Mouse (Mus musculus) hindbrain, embryonic 12.5 days (tissue): ENCODE measurements around the gene Ror2. TPM values are rescaled to one million over a fixed set of nuclear protein-coding genes. Genes with fewer than 3 reads are reported as not detected.

Source experiments
- ATAC-seq: fragments of 200-750 bp; cut with Nextera tagmentation; 2 replicates; pipeline ENCODE4 v1.8.0; 2017; ENCODE audit warnings: moderate TSS enrichment; ENCODE audit not compliant: low FRiP score
- H3K27ac ChIP-seq: fragments of 300-500 bp; sonication (generic); 2 replicates; pipeline ENCODE4 v1.5.1; 2016; ENCODE audit warnings: mild to moderate bottlenecking
- H3K27me3 ChIP-seq: fragments of 300-500 bp; sonication (generic); 2 replicates; pipeline ENCODE4 v1.6.1; 2016; ENCODE audit warnings: mild to moderate bottlenecking
- H3K36me3 ChIP-seq: fragments of 300-500 bp; sonication (generic); 2 replicates; pipeline ENCODE4 v1.6.1; 2016; ENCODE audit warnings: mild to moderate bottlenecking
- H3K4me1 ChIP-seq: fragments of 300-500 bp; sonication (generic); 2 replicates; pipeline ENCODE4 v1.6.1; 2016
- H3K4me2 ChIP-seq: fragments of 300-500 bp; sonication (generic); replicated peaks from 2 replicates; pipeline ENCODE4 v1.6.1; 2016; ENCODE audit warnings: mild to moderate bottlenecking
- H3K4me3 ChIP-seq: fragments of 300-500 bp; sonication (generic); 2 replicates; pipeline ENCODE4 v1.5.1; 2016; ENCODE audit warnings: mild to moderate bottlenecking
- H3K9ac ChIP-seq: fragments of 300-500 bp; sonication (generic); 2 replicates; pipeline ENCODE4 v1.6.1; 2016; ENCODE audit warnings: mild to moderate bottlenecking, moderate library complexity
- H3K9me3 ChIP-seq: fragments of 300-500 bp; sonication (generic); replicated peaks from 2 replicates; pipeline ENCODE4 v1.6.1; 2016; ENCODE audit warnings: mild to moderate bottlenecking
- WGBS: fragments of 180-500 bp; shearing (Covaris S2); methylation state at CpG from one replicate; pipeline ENCODE4 v1.1.7; 2016; 5-methylcytosine and 5-hydroxymethylcytosine counted together
- polyA plus RNA-seq: library from polyadenylated mRNA; unstranded; fragments of >200 nt; fragmentation: Nextera tagmentation; extraction: Ambion mirVana; gene quantifications from 2 replicates; pipeline ENCODE4 v1.2.1, GENCODE M21; 2016

Ror2 gene
- polyA plus RNA-seq, 1 experiment from 2014 or later, result 17.8 TPM

DNA sequence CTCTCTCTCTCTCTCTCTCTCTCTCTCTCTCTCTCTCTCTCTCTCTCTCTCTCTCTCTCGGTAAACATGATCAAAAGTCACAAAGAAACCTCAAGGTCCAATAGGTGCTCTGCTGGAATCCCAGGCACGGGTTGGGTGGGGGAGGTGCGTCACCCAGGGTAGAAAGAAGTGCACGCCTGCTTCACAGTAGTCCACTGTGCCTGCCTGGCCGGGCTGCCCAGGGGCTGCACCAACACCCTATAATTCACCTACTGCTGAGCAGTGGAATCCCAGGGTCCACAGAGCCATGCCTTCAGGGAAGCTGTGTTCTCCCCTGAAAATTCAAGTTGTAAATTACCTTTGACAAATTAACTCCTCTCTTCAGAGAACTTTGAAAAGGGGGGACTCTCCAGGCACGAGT lies 58.9 kb downstream of the Ror2 start:
- WGBS, result 72% methylated on average over 6 of the region's 6 CpGs
- no peak for ATAC-seq
- Histone ChIP-seq H3K4me2 (no peak overlapping the region), H3K27ac (no peak overlapping the region), H3K4me3 (no peak overlapping the region), H3K4me1 (peaks cover 10% of the 10 kb centered on the region), H3K27me3 (no peaks in the 10 kb centered on the region), H3K9me3 (peaks cover 8% of the 10 kb centered on the region; the same call in 1 of the 2 replicates), H3K36me3 (0 out of 2 replicates have a peak, but pooled peaks cover 2% of the 10 kb centered on the region), H3K9ac (no peak overlapping the region)

DNA sequence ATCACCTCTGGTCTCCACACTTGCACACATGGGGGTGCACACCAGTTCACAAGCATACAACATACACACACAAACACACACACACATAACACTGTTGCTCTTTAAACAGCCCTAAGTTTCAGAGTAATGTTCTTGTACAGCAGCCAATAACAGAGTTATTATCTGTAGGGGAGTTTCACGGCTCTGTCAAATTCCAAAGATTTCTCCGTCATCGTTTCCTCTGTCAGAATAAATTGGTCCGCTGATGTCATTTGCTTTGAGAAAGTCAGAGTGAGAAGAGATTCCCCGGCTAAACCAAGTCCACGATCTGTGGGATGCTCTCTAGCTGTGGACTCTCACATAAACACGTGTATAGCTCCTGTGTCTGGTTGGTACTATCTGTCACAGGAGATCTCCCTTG lies 59.5 kb downstream of the Ror2 start:
- no peaks in the 10 kb centered on the region for H3K27me3 ChIP-seq
- H3K27ac ChIP-seq, result no peak overlapping the region
- no peak overlapping the region for H3K4me3 ChIP-seq
- H3K4me2 ChIP-seq, result no peak overlapping the region
- no peak overlapping the region for H3K9ac ChIP-seq
- peaks cover 8% of the 10 kb centered on the region; the same call in 1 of the 2 replicates for H3K9me3 ChIP-seq
- 0 out of 2 replicates have a peak, but pooled peaks cover 2% of the 10 kb centered on the region for H3K36me3 ChIP-seq
- no peak for ATAC-seq
- WGBS, result 90% methylated on average over 7 of the region's 7 CpGs
- peaks cover 7% of the 10 kb centered on the region for H3K4me1 ChIP-seq

DNA sequence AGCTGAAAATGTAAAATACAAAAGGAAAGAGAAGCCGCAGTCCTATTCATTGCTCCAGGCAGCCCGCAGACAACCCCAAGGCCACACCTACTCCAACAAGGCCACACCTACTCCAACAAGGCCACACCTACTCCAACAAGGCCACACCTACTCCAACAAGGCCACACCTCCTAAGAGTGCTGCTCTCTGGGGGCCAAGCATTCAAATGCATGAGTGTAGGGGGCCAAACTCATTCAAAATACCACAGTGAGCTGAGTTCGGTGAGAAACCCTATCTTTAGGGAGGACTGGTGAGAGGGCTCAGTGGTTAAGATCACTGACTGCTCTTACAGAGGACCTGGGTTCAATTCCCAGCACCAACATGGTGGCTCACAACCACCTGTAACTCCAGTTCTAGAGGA lies 60.0 kb downstream of the Ror2 start:
- Histone ChIP-seq H3K4me1 (peaks cover 2% of the 10 kb centered on the region), H3K9me3 (peaks cover 8% of the 10 kb centered on the region; the same call in 1 of the 2 replicates), H3K9ac (no peak overlapping the region), H3K27ac (no peak overlapping the region), H3K4me2 (no peak overlapping the region), H3K4me3 (no peak overlapping the region), H3K36me3 (0 out of 2 replicates have a peak, but pooled peaks cover 2% of the 10 kb centered on the region), H3K27me3 (no peaks in the 10 kb centered on the region)
- no peak for ATAC-seq
- 96% methylated on average over 3 of the region's 3 CpGs for WGBS

DNA sequence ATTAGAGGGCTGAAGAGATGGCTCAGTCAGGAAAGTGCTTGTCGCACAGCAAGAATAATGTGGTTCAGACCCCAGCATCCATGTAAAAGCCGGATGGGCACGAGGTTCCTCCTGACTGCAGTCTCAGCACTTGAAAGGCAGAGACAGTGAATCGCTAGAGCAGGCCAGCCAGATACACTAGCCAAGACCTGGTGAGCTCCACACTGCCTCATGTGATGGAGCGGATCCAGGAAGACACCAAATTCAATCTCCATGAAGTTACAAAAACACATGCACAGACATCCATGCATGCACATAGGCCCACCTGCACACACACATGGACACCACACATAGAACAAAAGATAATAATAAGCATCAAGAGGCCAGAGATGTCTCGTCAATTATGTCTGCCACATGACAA lies 64.7 kb downstream of the Ror2 start:
- Histone ChIP-seq H3K36me3 (0 out of 2 replicates have a peak, but pooled peaks cover 2% of the 10 kb centered on the region), H3K27ac (no peak overlapping the region), H3K4me1 (no peaks in the 10 kb centered on the region), H3K4me2 (no peak overlapping the region), H3K27me3 (no peaks in the 10 kb centered on the region), H3K9me3 (peaks cover 8% of the 10 kb centered on the region; the same call in 1 of the 2 replicates), H3K9ac (no peak overlapping the region), H3K4me3 (no peak overlapping the region)
- ATAC-seq, result no peak
- WGBS, result 86% methylated on average over 6 of the region's 6 CpGs

DNA sequence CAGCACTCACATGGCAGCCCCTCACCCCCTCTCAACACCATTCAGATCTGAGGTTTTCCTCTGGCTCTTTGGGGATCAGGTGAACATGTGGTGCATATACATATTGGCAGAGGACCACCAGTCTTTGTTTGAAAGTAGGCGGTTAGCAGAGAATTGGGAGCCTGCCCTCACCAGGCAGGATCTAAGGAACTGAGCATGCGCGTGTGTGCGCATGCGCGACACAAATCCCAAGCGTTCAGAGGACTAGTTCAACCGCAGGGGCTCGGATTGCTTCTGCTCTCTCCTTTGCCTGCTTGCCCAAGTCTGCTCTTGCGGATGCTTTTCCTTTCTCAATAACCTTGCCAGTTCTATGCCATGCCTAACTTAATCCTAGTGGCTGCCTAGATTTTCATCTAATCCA lies 66.0 kb downstream of the Ror2 start:
- 97% methylated on average over 10 of the region's 10 CpGs for WGBS
- ATAC-seq, result no peak
- peaks cover 7% of the 10 kb centered on the region; the same call in 1 of the 2 replicates for H3K9me3 ChIP-seq

DNA sequence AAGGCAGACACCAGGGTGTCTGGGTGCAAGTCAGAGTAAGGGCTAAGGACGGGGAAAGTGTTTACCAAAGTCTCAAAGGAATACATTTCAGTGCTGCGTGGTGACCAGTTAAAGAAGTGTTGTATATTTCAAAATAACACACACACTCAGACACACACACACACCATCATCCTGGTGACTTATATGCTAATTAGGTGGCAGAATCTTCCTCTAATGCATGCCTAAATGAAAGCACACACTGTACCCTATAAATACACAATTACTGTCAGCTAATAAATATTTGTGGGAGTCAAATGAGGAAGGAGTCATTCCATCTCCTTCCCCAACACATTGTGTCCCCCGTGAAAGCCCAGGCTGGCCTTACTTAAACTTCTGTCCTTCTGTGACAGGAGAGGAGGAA lies 66.5 kb downstream of the Ror2 start:
- Histone ChIP-seq H3K4me2 (no peak overlapping the region), H3K4me3 (no peak overlapping the region), H3K9ac (no peak overlapping the region), H3K27me3 (no peaks in the 10 kb centered on the region), H3K36me3 (no peaks in the 10 kb centered on the region), H3K4me1 (no peaks in the 10 kb centered on the region), H3K27ac (no peak overlapping the region), H3K9me3 (peaks cover 2% of the 10 kb centered on the region; the same call in 1 of the 2 replicates)
- no peak for ATAC-seq
- WGBS, result 90% methylated on average over 3 of the region's 3 CpGs

More for the DNA sequence above, 66.0 kb downstream of the Ror2 start:
- no peak overlapping the region for H3K4me3 ChIP-seq
- no peaks in the 10 kb centered on the region for H3K27me3 ChIP-seq
- no peak overlapping the region for H3K9ac ChIP-seq
- H3K4me1 ChIP-seq, result no peaks in the 10 kb centered on the region
- no peak overlapping the region for H3K4me2 ChIP-seq
- H3K36me3 ChIP-seq, result 0 out of 2 replicates have a peak, but pooled peaks cover 2% of the 10 kb centered on the region
- no peak overlapping the region for H3K27ac ChIP-seq

DNA sequence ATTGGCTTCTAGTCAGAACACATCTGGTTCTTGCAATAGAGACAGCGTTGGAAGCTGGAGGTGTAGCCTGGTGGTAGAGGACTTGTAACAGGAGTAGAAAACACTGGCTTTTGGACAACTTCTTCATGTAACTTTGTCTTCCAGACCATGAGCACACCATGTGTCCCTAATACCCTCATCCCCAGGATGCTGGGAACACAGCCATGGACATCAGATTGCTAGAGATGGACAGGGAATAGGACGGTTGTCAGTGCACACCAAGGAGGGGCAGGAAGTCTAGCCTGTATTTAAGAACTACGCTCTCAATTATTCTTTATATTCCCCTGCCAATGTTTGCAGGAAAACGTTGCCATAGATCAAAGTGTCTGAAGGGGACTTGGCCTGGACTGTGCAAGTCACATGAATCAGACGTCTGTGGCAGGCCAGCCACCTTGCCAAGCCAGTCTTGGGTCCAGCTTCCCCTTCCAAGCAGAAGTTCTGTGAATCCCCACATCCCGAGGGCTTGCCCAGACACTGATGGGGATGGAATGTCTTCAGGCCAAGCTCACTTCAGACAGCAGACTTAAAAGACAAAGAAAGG lies 68.4 kb downstream of the Ror2 start:
- WGBS, result 75% methylated on average over 6 of the region's 6 CpGs
- H3K4me3 ChIP-seq, result no peak overlapping the region
- H3K9ac ChIP-seq, result no peak overlapping the region
- ATAC-seq, result no peak
- no peak overlapping the region for H3K4me2 ChIP-seq
- no peak overlapping the region for H3K27ac ChIP-seq
- H3K4me1 ChIP-seq, result peaks cover 6% of the 10 kb centered on the region
- H3K36me3 ChIP-seq, result no peaks in the 10 kb centered on the region
- H3K9me3 ChIP-seq, result no peaks in the 10 kb centered on the region
- no peaks in the 10 kb centered on the region for H3K27me3 ChIP-seq

DNA sequence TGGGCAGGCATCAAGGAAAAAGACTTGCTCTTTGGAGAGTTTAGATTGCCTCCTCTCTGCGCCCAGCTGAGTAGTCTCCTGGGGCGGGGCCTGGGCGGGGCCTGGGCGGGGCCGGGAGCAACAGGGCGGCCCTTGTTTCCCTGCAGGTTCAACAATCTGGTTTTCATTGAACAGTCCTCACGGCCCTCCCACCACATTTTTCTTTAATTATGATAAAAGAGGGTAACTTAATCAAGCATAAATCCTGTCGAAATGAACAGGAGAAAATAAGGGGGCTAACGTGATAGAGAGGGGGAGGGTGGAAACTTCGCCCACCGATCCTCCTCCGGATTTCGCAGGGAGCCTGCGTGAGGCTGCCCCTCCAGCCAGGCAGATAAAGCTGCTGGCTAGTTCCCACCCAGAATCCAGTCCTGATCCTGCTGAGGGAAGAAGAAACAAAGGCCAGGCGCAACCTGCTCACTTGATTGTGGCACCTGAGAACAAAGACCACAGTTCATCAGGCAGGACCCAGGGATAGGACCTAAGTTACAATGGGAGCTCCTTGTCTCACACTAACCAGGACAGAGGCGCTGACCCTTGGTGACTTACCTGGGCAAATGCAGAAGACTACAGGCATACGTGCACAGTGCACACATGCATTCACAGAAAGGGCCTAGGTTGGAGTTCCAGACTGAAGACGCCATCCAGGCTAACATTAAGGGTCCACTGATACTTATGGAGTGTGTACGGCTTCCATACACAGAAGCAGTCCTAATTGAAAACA lies 73.8 kb downstream of the Ror2 start:
- Histone ChIP-seq H3K9me3 (no peaks in the 10 kb centered on the region), H3K27ac (peak overlapping the region; percentile 52; the same call in 1 of the 2 replicates), H3K4me3 (peak overlapping the region; percentile 25), H3K27me3 (no peaks in the 10 kb centered on the region), H3K36me3 (no peaks in the 10 kb centered on the region), H3K4me1 (peaks cover 18% of the 10 kb centered on the region), H3K4me2 (peak overlapping the region; percentile 49), H3K9ac (peak overlapping the region; percentile 46)
- 12% methylated on average over 19 of the region's 19 CpGs for WGBS
- ATAC-seq, result peak; percentile 81

DNA sequence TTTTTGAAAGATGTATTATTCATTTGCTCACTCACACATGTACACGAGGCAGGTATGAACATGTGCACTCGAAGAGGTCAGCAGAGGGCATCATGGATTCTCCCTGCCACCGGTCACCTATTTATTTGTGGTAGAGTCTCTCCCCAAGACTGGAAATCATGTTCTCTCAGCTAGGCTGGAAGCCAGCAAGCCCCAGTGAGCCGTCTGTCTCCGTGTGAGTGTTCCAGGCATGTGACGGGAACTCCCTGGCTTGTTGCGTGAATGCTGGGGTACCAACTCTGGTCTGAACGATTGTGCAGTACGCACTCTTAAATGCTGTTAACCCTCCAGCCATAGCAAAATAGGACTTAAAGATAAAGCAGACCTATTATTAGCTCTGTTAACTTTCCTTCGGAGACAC lies 77.4 kb downstream of the Ror2 start:
- WGBS, result 86% methylated on average over 10 of the region's 10 CpGs
- H3K4me2 ChIP-seq, result no peak overlapping the region
- H3K4me3 ChIP-seq, result no peak overlapping the region
- H3K27me3 ChIP-seq, result no peaks in the 10 kb centered on the region
- no peak overlapping the region for H3K27ac ChIP-seq
- no peaks in the 10 kb centered on the region for H3K36me3 ChIP-seq
- H3K9ac ChIP-seq, result no peak overlapping the region
- ATAC-seq, result no peak
- H3K4me1 ChIP-seq, result peaks cover 29% of the 10 kb centered on the region
- H3K9me3 ChIP-seq, result no peaks in the 10 kb centered on the region

DNA sequence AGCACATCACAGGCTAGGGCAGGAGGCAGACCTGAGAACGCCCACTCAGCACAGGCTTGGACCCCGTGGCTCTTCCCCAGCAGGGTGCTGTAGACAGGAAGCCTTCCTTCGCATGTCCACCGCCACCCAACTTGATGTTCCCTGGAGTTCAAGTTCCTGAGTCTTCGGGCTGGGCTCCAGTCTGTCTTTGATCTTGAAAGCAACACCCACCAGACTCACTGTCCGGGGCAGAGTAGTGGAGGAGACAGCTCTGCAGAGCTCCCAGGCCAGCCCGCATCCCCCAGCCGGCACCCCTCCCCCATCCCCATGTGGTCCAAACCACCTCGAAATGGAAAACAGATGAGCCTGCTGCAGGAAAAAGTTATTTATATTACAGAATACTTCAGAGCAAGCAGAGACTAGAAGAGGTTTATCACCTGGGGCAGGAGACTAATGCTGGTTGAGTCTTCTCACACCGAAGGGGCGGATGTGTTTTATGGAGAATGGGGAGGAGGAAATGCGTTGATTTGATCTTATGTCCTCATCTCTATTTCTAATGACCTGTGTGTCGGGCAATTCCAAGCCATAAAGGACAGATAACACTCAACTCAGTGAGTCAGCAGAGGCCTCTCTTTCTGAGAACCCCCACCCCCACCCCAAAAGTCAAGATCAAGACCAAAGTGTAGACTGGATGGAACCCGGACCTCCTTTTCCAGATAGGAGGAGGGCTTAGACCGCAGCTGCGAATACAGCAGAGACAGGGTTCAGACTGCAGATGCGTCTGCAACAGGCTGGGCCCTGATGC lies 80.6 kb downstream of the Ror2 start:
- Histone ChIP-seq H3K4me2 (no peak overlapping the region), H3K4me1 (peaks cover 18% of the 10 kb centered on the region), H3K27me3 (no peaks in the 10 kb centered on the region), H3K4me3 (no peak overlapping the region), H3K9ac (no peak overlapping the region), H3K9me3 (no peaks in the 10 kb centered on the region), H3K36me3 (no peaks in the 10 kb centered on the region), H3K27ac (no peak overlapping the region; the same call in 1 of the 2 replicates)
- ATAC-seq, result no peak
- WGBS, result 55% methylated on average over 17 of the region's 17 CpGs

DNA sequence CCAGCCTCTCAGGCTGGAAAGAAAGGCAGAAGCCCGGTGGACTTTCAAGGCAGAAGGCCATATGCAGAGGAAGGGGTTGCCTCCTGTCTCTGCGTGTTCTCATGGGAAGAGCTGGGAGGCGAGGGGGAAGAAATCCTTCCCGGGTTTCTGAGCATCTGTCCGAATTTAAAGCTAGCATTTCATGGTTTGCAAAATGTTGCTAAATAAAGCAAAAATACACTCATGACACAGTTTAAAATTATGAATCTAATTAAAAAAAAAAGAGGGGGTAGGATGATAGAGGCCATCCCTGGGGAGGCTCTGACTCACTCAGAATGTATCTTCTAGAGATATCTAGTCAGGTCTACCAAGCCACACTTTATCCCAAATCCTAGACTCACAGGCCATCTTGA lies 83.5 kb downstream of the Ror2 start:
- Histone ChIP-seq H3K9me3 (no peaks in the 10 kb centered on the region), H3K4me2 (no peak overlapping the region), H3K27ac (peak overlapping the region; percentile 42), H3K4me1 (peaks cover 21% of the 10 kb centered on the region), H3K36me3 (no peaks in the 10 kb centered on the region), H3K4me3 (no peak overlapping the region), H3K9ac (no peak overlapping the region), H3K27me3 (no peaks in the 10 kb centered on the region)
- 61% methylated on average over 5 of the region's 5 CpGs for WGBS
- ATAC-seq, result no peak
